Mouse (Mus musculus) forebrain, embryonic 15.5 days (tissue): ENCODE results near the gene Tcap. TPM values are rescaled to one million over a fixed set of nuclear protein-coding genes. Genes with fewer than 3 reads are reported as not detected.

Experiments used
- ATAC-seq: fragments of 200-750 bp; cut with Nextera tagmentation; replicated peaks from 2 replicates; pipeline ENCODE4 v1.8.0; 2017; ENCODE audit warnings: mild to moderate bottlenecking, moderate TSS enrichment, moderate library complexity
- H3K27ac ChIP-seq: fragments of 300-500 bp; sonication (generic); replicated peaks from 2 replicates; pipeline ENCODE4 v1.5.1; 2015; ENCODE audit warnings: mild to moderate bottlenecking, inconsistent platforms
- H3K27me3 ChIP-seq: fragments of 300-500 bp; sonication (generic); 2 replicates; pipeline ENCODE4 v1.6.1; 2015; ENCODE audit warnings: inconsistent platforms
- H3K36me3 ChIP-seq: fragments of 300-500 bp; sonication (generic); 2 replicates; pipeline ENCODE4 v1.6.1; 2015; ENCODE audit warnings: mild to moderate bottlenecking, inconsistent platforms
- H3K4me1 ChIP-seq: fragments of 300-500 bp; sonication (generic); 2 replicates; pipeline ENCODE4 v1.6.1; 2015; ENCODE audit warnings: inconsistent platforms
- H3K4me2 ChIP-seq: fragments of 300-500 bp; sonication (generic); replicated peaks from 2 replicates; pipeline ENCODE4 v1.6.1; 2015; ENCODE audit warnings: mild to moderate bottlenecking, inconsistent platforms
- H3K4me3 ChIP-seq: fragments of 300-500 bp; sonication (generic); 2 replicates; pipeline ENCODE4 v1.5.1; 2015; ENCODE audit warnings: mild to moderate bottlenecking, inconsistent platforms
- H3K9ac ChIP-seq: fragments of 300-500 bp; sonication (generic); replicated peaks from 2 replicates; pipeline ENCODE4 v1.6.1; 2015; ENCODE audit warnings: mild to moderate bottlenecking, inconsistent platforms
- H3K9me3 ChIP-seq: fragments of 300-500 bp; sonication (generic); 2 replicates; pipeline ENCODE4 v1.6.1; 2016; ENCODE audit warnings: inconsistent platforms
- WGBS: fragments of 180-500 bp; shearing (Covaris S2); methylation state at CpG from one replicate; pipeline ENCODE4 v1.1.7; 2015; ENCODE audit warnings: mixed read lengths; 5-methylcytosine and 5-hydroxymethylcytosine counted together
- polyA plus RNA-seq: library from polyadenylated mRNA; unstranded; fragments of >200 nt; fragmentation: Nextera tagmentation; extraction: Ambion mirVana; gene quantifications from 2 replicates; pipeline ENCODE4 v1.2.1, GENCODE M21; 2015

The Tcap gene
- polyA plus RNA-seq, 1 experiment from 2014 or later: 0.18 TPM

DNA sequence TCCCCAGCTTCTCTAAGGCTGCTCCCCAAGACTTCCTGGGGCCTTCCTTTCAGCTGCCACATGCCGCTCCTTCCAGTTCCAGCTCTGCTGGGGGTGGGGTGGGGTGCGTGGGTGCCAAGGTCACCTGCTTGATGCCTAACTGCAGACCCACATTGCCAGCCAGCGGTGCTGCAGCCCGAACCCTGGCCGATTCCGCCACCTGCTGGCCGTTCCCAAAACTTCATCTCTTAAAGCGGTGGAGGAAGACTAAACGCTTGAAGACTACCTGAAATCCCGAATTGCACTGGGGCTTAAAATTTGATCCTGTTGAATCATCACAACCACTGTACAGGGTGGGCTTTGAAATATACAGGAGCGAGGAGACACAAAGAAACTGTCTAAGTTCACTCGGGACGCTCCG is 38.4 kb upstream of the Tcap start:
- peaks cover 48% of the 10 kb centered on the region for H3K27me3 ChIP-seq
- peak overlapping the region; percentile 25 for H3K4me3 ChIP-seq
- peaks cover 52% of the 10 kb centered on the region for H3K4me1 ChIP-seq
- no peaks in the 10 kb centered on the region for H3K9me3 ChIP-seq
- WGBS: under 1% methylated on average over 14 of the region's 14 CpGs
- no peak overlapping the region for H3K9ac ChIP-seq
- ATAC-seq: no peak
- H3K36me3 ChIP-seq: no peaks in the 10 kb centered on the region
- peak overlapping the region; percentile 39 for H3K4me2 ChIP-seq
- H3K27ac ChIP-seq: no peak overlapping the region

DNA sequence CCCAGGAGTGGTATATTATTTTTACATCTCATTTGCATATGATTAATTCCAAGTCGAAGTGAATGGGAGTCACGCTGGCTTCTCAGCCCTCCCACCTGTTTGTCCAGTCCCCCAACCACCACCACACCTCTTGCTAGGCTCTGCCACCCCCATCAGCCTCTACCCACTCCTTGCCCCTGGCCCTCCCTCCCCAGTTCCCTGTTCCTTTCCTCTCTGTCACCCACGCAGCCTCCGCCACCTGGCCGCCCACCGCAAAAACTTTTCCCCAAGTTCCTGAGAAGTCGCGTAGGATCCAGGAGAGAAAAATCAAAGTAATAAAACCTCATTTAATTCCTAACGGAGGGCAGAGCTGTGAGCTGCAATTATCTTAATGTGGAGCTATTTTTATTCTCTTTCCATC is 37.4 kb upstream of the Tcap start:
- Histone ChIP-seq H3K4me2 (no peak overlapping the region), H3K36me3 (no peaks in the 10 kb centered on the region), H3K4me3 (no peak overlapping the region), H3K4me1 (peaks cover 46% of the 10 kb centered on the region), H3K9ac (no peak overlapping the region), H3K27me3 (peaks cover 55% of the 10 kb centered on the region), H3K9me3 (no peaks in the 10 kb centered on the region), H3K27ac (no peak overlapping the region)
- no peak for ATAC-seq
- 7% methylated on average over 9 of the region's 9 CpGs for WGBS

DNA sequence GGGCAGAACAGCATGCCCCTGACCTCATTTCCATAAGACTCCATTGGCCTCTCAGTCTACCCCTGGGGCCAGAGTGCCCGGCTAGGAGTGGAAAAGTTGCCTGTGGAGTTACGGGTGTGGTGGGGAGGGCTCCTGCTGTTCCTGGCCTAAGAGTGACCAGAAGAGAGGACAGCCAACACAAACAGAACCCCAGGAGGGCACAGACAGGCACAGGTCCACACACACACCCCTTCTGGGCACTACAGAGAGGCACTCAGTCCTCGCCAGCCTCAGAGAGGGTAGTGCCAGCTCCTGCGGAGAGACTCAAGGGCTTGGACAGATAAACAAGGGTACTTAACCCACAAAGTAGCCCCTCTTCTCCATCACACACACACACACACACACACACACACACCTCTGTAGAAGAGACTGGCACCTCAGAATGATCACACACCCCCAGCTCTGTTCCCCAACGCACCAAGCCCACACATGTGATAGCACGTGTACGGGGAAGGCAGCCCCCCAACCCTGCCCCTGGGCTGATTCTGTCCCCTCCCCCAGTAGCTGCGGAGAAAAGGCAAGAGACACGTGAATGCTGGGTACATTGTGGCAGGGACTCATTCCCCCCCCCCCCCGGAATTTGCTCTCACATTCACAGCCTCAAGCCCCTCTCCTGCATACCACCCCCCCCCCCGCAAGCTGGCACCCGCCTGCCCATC is 36.1 kb upstream of the Tcap start:
- H3K27ac ChIP-seq: no peak overlapping the region
- peak overlapping the region; percentile 91 for H3K4me2 ChIP-seq
- H3K4me1 ChIP-seq: peaks cover 35% of the 10 kb centered on the region
- peaks cover 56% of the 10 kb centered on the region for H3K27me3 ChIP-seq
- H3K9ac ChIP-seq: no peak overlapping the region
- peak; percentile 18 for ATAC-seq
- H3K9me3 ChIP-seq: no peaks in the 10 kb centered on the region
- no peaks in the 10 kb centered on the region for H3K36me3 ChIP-seq
- WGBS: 2% methylated on average over 9 of the region's 12 CpGs
- H3K4me3 ChIP-seq: peak overlapping the region; percentile 54

GRCm38 (mm10) chr11:98348083-98348961 is 35.3 kb upstream of the Tcap start, which contains the start of gene Ppp1r1b:
Ppp1r1b (plus strand) TSS chr11:98348404.
- ATAC-seq: peak; percentile 78
- peak within 1 kb of the TSS; percentile 91 for H3K4me2 ChIP-seq
- H3K9me3 ChIP-seq: no peaks in the 10 kb centered on the region
- H3K27me3 ChIP-seq: peaks cover 59% of the 10 kb centered on the region
- no peak within 1 kb of the TSS for H3K27ac ChIP-seq
- no peaks in the 10 kb centered on the region for H3K36me3 ChIP-seq
- peak within 1 kb of the TSS; percentile 54 for H3K4me3 ChIP-seq
- H3K9ac ChIP-seq: peak within 1 kb of the TSS; percentile 58
- H3K4me1 ChIP-seq: peaks cover 30% of the 10 kb centered on the region
- under 1% methylated on average over 54 of the region's 55 CpGs for WGBS

DNA sequence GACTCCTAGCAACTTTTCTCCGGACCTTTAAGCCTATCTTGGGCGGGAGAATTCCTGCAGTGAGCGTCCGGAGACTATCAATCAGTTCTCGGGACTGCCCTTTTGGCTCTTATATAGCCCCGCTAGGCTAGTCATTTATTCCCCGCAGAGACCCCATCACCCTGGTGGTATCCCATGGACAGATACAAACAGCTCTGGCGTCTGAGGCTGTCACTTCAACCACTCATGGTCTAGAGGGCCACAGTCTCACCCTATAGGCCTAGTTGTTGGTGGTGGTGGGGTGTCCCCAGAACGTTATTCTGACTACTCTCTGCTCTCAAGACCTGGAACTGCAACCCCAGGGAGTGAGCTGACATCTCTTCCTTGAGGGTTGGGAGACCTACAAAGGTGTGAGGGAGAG is 34.3 kb upstream of the Tcap start:
- no peak overlapping the region for H3K27ac ChIP-seq
- H3K4me3 ChIP-seq: peak overlapping the region; percentile 54
- 8% methylated on average over 9 of the region's 9 CpGs for WGBS
- peak overlapping the region; percentile 91 for H3K4me2 ChIP-seq
- H3K9ac ChIP-seq: peak overlapping the region; percentile 58
- H3K9me3 ChIP-seq: no peaks in the 10 kb centered on the region
- H3K4me1 ChIP-seq: peaks cover 30% of the 10 kb centered on the region
- no peak for ATAC-seq
- H3K36me3 ChIP-seq: no peaks in the 10 kb centered on the region
- H3K27me3 ChIP-seq: peaks cover 59% of the 10 kb centered on the region

GRCm38 (mm10) chr11:98352272-98352990 is 31.2 kb upstream of the Tcap start:
- Histone ChIP-seq H3K9ac (no peak overlapping the region), H3K4me2 (no peak overlapping the region), H3K4me3 (no peak overlapping the region), H3K36me3 (no peaks in the 10 kb centered on the region), H3K27ac (no peak overlapping the region), H3K9me3 (no peaks in the 10 kb centered on the region), H3K27me3 (peaks cover 43% of the 10 kb centered on the region), H3K4me1 (peaks cover 19% of the 10 kb centered on the region)
- ATAC-seq: no peak
- WGBS: 80% methylated on average over 18 of the region's 18 CpGs

- H3K9me3 ChIP-seq: no peaks in the 10 kb centered on the region
- H3K36me3 ChIP-seq: no peaks in the 10 kb centered on the region
- no peak overlapping the region for H3K27ac ChIP-seq
- H3K4me2 ChIP-seq: no peak overlapping the region
- peaks cover 34% of the 10 kb centered on the region for H3K27me3 ChIP-seq
- H3K4me3 ChIP-seq: no peak overlapping the region
- no peak for ATAC-seq
- H3K4me1 ChIP-seq: peaks cover 12% of the 10 kb centered on the region
- H3K9ac ChIP-seq: no peak overlapping the region
- WGBS: 40% methylated on average over 8 of the region's 8 CpGs
These were observed 29.9 kb upstream of the Tcap start for GRCm38 (mm10) chr11:98353651-98354211.

GRCm38 (mm10) chr11:98354445-98354844 is 29.2 kb upstream of the Tcap start:
- H3K36me3 ChIP-seq: no peaks in the 10 kb centered on the region
- no peak overlapping the region for H3K4me2 ChIP-seq
- peaks cover 27% of the 10 kb centered on the region for H3K27me3 ChIP-seq
- H3K9me3 ChIP-seq: no peaks in the 10 kb centered on the region
- WGBS: 64% methylated on average over 14 of the region's 14 CpGs
- H3K4me1 ChIP-seq: peaks cover 14% of the 10 kb centered on the region
- no peak overlapping the region for H3K9ac ChIP-seq
- no peak overlapping the region for H3K27ac ChIP-seq
- no peak for ATAC-seq
- no peak overlapping the region for H3K4me3 ChIP-seq

- WGBS: 8% methylated on average over 6 of the region's 6 CpGs
- no peak for ATAC-seq
- peaks cover 28% of the 10 kb centered on the region for H3K4me1 ChIP-seq
- no peak overlapping the region for H3K27ac ChIP-seq
- no peaks in the 10 kb centered on the region for H3K9me3 ChIP-seq
- no peak overlapping the region for H3K9ac ChIP-seq
- no peak overlapping the region for H3K4me3 ChIP-seq
- no peak overlapping the region for H3K4me2 ChIP-seq
- peaks cover 13% of the 10 kb centered on the region for H3K27me3 ChIP-seq
- H3K36me3 ChIP-seq: no peaks in the 10 kb centered on the region
These were observed 27.8 kb upstream of the Tcap start for GRCm38 (mm10) chr11:98355732-98356299.

GRCm38 (mm10) chr11:98356625-98357394 is 26.8 kb upstream of the Tcap start:
- peaks cover 31% of the 10 kb centered on the region for H3K4me1 ChIP-seq
- H3K4me2 ChIP-seq: no peak overlapping the region
- 80% methylated on average over 7 of the region's 7 CpGs for WGBS

More at GRCm38 (mm10) chr11:98356625-98357394, 26.8 kb upstream of the Tcap start:
- H3K27ac ChIP-seq: 0 out of 2 replicates have a peak overlapping the region, but pooled peaks have one; percentile 89
- no peak overlapping the region for H3K4me3 ChIP-seq
- H3K9ac ChIP-seq: no peak overlapping the region
- H3K9me3 ChIP-seq: no peaks in the 10 kb centered on the region
- H3K27me3 ChIP-seq: peaks cover 6% of the 10 kb centered on the region; the same call in 1 of the 2 replicates
- no peak for ATAC-seq
- H3K36me3 ChIP-seq: no peaks in the 10 kb centered on the region
